Mouse (Mus musculus) spleen, adult 2 months (tissue): ENCODE results near the gene Nfkb1. TPM values are rescaled to one million over a fixed set of nuclear protein-coding genes. Genes with fewer than 3 reads are reported as not detected.

Experiments used
- DNase-seq, 2 experiments: peaks; one replicate each; pipeline versions ENCODE4 v3.0.0 to v3.0.0-alpha.2; 2012 to 2021; ENCODE audit warnings: low spot score in 2 of 2, low read depth in 1 of 2
- H3K27ac ChIP-seq: fragments of 200-500 bp; 2 replicates; pipeline ENCODE4 v1.5.1; 2012; ENCODE audit warnings: low read length, inconsistent platforms; ENCODE audit not compliant: insufficient read depth
- H3K27me3 ChIP-seq: fragments of 200-500 bp; 2 replicates; pipeline ENCODE4 v1.6.1; 2012; ENCODE audit warnings: mild to moderate bottlenecking, moderate library complexity, low read length, inconsistent platforms; ENCODE audit not compliant: control insufficient read depth, insufficient read depth
- H3K36me3 ChIP-seq: fragments of 200-500 bp; 2 replicates; pipeline ENCODE4 v1.6.1; 2012; ENCODE audit warnings: mild to moderate bottlenecking, low read length, inconsistent platforms; ENCODE audit not compliant: control insufficient read depth, insufficient read depth
- H3K4me1 ChIP-seq: fragments of 200-500 bp; 2 replicates; pipeline ENCODE4 v1.6.1; 2011; ENCODE audit warnings: inconsistent platforms; ENCODE audit not compliant: control insufficient read depth, insufficient read depth, insufficient read length
- H3K4me3 ChIP-seq: fragments of 200-500 bp; 2 replicates; pipeline ENCODE4 v1.5.1; 2011; ENCODE audit warnings: mild to moderate bottlenecking, inconsistent platforms; ENCODE audit not compliant: insufficient read depth, insufficient read length; ENCODE audit errors: extremely low read depth
- CTCF ChIP-seq: fragments of 200-500 bp; IDR thresholded peaks from 2 replicates; pipeline ENCODE4 v1.5.1; 2011; ENCODE audit warnings: mild to moderate bottlenecking, inconsistent platforms; ENCODE audit not compliant: insufficient read depth, insufficient read length, insufficient replicate concordance; ENCODE audit errors: extremely low read depth
- POLR2A ChIP-seq: fragments of 200-500 bp; IDR thresholded peaks from 2 replicates; pipeline ENCODE4 v1.6.1; 2011; ENCODE audit warnings: low read depth, low read length, inconsistent platforms
- WGBS: fragments of 180-500 bp; shearing (Covaris S2); methylation state at CpG from one replicate; pipeline ENCODE4 v1.1.7; 2018; 5-methylcytosine and 5-hydroxymethylcytosine counted together
- polyA plus RNA-seq: library from polyadenylated mRNA; depleted of rRNA; stranded (reverse); fragments of >200 nt; gene quantifications from 2 replicates; pipeline ENCODE4 v1.2.3, GENCODE M21; 2012

Gene Nfkb1
- polyA plus RNA-seq, 1 experiment, result 188 TPM

DNA sequence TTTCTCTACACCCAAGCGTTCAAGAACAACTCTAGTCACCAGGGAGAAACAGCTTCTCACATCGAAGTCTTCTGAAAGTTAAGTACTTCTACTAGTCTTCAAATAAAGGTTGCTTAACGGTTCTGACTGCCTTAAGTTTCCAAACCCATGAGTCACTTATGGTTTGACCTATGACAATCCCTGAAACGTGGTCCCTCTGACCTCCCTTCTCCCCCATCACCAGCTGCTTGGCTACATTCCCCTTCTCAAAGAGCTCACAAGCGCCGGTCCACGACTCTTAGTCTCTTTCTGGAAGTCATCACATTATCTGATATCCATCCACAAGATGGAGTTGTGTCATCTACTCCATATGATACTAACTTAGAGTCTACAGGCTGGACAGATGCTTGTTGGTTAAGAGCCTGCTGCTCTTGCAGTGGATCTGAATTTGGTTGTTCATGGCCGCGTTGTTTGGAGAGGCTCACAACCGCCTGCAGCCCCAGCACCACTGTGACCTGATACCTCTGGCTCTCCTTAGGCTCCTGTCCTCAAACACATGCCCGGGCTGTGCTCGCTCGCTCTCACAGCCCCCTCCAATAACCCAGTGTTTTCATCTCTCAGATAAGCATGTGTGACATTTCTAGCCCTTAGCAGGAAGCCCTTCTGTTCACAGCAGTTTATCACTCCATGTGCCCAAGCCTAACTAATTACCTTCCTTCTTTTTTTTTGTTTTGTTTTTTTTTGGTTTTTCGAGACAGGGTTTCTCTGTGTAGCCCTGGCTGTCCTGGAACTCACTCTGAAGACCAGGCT lies 55.5 kb downstream of the Nfkb1 start:
- Histone ChIP-seq H3K4me3 (no peak overlapping the region), H3K27me3 (no peaks in the 10 kb centered on the region)

DNA sequence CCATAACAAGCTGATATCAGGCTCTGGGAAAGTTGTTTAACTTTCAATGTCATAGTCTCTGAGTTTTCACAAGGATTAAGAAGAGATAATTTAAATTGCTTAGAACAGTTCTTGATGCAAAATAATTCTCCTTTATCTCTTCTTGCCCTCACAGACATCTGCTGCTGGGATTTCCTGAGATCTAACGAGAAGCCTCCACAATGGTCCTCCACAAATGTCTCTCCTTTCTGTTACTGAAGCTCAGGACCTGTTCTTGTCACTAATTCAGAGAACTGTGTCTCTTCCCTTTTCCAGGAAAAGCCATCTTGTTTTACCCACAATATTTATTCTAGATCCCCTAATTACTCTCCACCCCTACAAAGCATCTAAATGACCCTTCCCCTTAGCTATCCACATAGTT lies 56.3 kb downstream of the Nfkb1 start:
- DNase-seq, result no peak
- Histone ChIP-seq H3K4me3 (no peak overlapping the region), H3K4me1 (peaks cover 8% of the 10 kb centered on the region; the same call in 1 of the 2 replicates), H3K36me3 (peaks cover 4% of the 10 kb centered on the region; the same call in 1 of the 2 replicates), H3K27ac (no peak overlapping the region), H3K27me3 (no peaks in the 10 kb centered on the region)
- no peak for TF ChIP-seq POLR2A
- TF ChIP-seq CTCF, result no peak
- WGBS, result 74% methylated on average over 1 of the region's 1 CpGs

More for the DNA sequence above, 55.5 kb downstream of the Nfkb1 start:
- 71% methylated on average over 14 of the region's 14 CpGs for WGBS
- TF ChIP-seq POLR2A (no peak), CTCF (no peak)
- Histone ChIP-seq H3K36me3 (peaks cover 4% of the 10 kb centered on the region; the same call in 1 of the 2 replicates), H3K27ac (no peak overlapping the region), H3K4me1 (peaks cover 1% of the 10 kb centered on the region; the same call in 1 of the 2 replicates)
- DNase-seq, result no peak

DNA sequence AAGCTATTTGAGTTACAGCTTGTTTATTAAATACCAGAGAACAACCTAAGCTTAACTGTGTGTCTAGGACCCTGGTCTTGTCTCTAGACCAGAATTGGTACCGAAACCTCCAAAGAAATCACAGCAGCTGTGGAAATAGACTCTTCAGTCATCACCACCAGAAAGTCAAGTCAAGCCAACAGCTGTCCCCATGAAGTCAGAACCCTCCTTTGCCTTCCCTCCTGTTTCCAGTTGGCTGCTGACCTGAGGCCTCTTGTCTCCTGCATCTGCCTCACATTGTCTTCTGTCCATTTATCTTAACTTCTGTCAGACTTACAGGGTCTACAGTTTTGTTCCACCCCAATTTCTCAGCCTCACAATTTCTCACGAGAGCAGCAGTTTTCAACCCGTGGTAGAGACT lies 57.1 kb downstream of the Nfkb1 start:
- Histone ChIP-seq H3K36me3 (peaks cover 1% of the 10 kb centered on the region; the same call in 1 of the 2 replicates), H3K27me3 (no peaks in the 10 kb centered on the region), H3K4me1 (peaks cover 10% of the 10 kb centered on the region; the same call in 1 of the 2 replicates), H3K4me3 (no peak overlapping the region), H3K27ac (no peak overlapping the region)
- WGBS, result 86% methylated on average over 3 of the region's 3 CpGs
- no peak for TF ChIP-seq CTCF
- TF ChIP-seq POLR2A, result no peak
- no peak for DNase-seq

DNA sequence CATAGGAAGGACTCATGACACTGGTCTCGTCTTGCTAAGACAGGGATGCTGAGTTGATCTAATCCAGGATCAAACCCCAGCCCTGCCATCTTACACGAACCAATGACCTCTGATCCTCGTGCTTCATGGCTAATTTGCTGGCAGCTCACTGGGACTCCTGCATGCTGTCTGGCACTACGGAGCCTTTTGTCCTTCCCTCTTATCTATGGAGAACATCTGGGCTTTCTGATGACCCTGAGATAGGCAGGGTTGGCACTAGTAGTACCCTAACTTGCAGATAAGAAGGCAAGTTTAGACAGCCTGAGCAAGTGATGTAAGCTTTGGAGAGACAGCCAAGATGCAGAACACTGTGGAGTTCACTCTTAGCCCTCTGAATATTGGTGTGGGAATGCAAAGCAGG lies 59.5 kb downstream of the Nfkb1 start:
- DNase-seq, result no peak
- no peak overlapping the region for H3K4me3 ChIP-seq
- TF ChIP-seq POLR2A (no peak), CTCF (no peak)
- H3K36me3 ChIP-seq, result peaks cover 2% of the 10 kb centered on the region; the same call in 1 of the 2 replicates
- no peaks in the 10 kb centered on the region for H3K27me3 ChIP-seq
- H3K4me1 ChIP-seq, result peaks cover 21% of the 10 kb centered on the region
- WGBS, result 82% methylated on average over 4 of the region's 4 CpGs
- H3K27ac ChIP-seq, result no peak overlapping the region

DNA sequence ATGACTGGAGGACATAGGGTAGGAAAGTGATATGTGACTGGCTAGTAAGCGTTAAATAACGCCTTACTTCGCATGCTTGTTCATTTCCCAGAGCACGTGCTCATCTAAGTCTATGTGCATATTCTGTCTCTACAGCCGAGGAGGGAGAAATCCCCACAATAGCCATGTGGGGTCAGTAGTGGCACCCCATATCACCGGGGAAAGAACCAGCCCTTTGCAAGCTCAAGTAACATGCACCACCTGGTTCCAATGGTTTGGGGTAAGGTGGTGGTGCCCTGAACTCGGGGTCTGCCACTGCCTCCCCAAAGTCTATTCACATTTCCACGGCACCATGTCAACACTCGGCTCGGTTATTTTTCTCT lies 60.3 kb downstream of the Nfkb1 start:
- TF ChIP-seq POLR2A (no peak), CTCF (peak; percentile 11; the same call in 1 of the 2 replicates)
- H3K4me1 ChIP-seq, result peaks cover 21% of the 10 kb centered on the region
- H3K36me3 ChIP-seq, result peaks cover 6% of the 10 kb centered on the region
- H3K27ac ChIP-seq, result no peak overlapping the region
- H3K4me3 ChIP-seq, result no peak overlapping the region
- 67% methylated on average over 10 of the region's 10 CpGs for WGBS
- no peak for DNase-seq
- no peaks in the 10 kb centered on the region for H3K27me3 ChIP-seq

DNA sequence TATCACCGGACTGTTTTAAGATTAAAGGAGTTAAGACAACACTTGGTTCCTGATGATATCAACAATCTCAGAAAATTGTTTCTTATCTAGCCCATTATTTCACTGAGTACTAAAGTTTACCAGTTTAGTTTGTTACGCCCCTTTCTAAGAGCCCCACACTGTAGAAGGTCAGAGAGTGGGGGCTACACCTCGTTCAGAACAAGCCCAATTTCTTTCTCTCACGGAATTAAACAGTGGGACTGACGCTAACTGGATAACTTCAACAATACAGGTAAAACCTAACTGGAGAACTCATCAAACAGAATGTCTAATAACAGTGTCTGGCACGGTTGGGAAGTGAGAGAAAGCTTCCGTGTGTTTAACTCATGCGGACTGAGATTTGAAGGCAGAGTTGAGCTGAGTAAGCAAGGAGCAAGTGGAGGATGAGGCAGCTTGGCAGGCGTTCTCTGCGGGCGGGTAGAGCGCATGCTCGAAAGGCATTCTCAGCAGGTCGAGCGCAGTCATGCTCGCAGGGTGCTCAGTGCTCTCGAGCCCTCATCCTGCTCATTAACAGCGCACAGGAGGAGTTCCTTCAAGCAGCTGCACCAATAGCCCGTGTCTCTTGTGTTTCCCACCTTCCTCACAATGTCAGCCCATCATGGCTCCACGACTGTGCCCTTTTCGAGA lies 60.8 kb downstream of the Nfkb1 start:
- Histone ChIP-seq H3K27ac (peak overlapping the region; percentile 66; the same call in 1 of the 2 replicates), H3K4me1 (peaks cover 21% of the 10 kb centered on the region), H3K36me3 (peaks cover 7% of the 10 kb centered on the region), H3K4me3 (no peak overlapping the region), H3K27me3 (no peaks in the 10 kb centered on the region)
- WGBS, result 90% methylated on average over 21 of the region's 21 CpGs
- TF ChIP-seq CTCF (no peak), POLR2A (no peak)
- no peak for DNase-seq
